Comparison of ENCODE assay signal across 9 mouse cellular contexts in genomic region chr2:14165618-14166344, GRCm38 (mm10). TPM values are rescaled to one million over a fixed set of nuclear protein-coding genes. Genes with fewer than 3 reads are reported as not detected.
A peak's percentile ranks its signal among the peaks of the same experiment; 100 is the strongest.
DNase-seq lines count a peak whose midpoint lies in the region; ATAC-seq and TF ChIP-seq lines count a peak whose summit lies in the region.
"Had no signal": no experiment of that assay in that cellular context is flagged by ENCODE, and none has a peak within 500 bp of the region (broad histone marks: within the 10 kb centered on the region; RNA-seq: fewer than 3 reads in every experiment).

No protein-coding gene starts in this region.

- no peaks in the 10 kb centered on the region for H3K27me3 ChIP-seq in forebrain, embryonic 16.5 days (replicated peaks; ENCODE audit: control insufficient read depth, insufficient read depth, low read length)
- H3K27me3 ChIP-seq in forebrain, embryonic 11.5 days (ENCODE audit: control insufficient read depth, insufficient read depth, low read length): no peaks in the 10 kb centered on the region
- no peaks in the 10 kb centered on the region for H3K27me3 ChIP-seq in midbrain, embryonic 15.5 days (replicated peaks)
- no peaks in the 10 kb centered on the region for H3K27me3 ChIP-seq in midbrain, embryonic 13.5 days
- H3K27me3 ChIP-seq in intestine, embryonic 16.5 days (replicated peaks; ENCODE audit: control insufficient read depth, insufficient read depth, low read length): no peaks in the 10 kb centered on the region
- H3K27me3 ChIP-seq in stomach, postnatal 0 days (ENCODE audit: control insufficient read depth, insufficient read depth, low read length): no peaks in the 10 kb centered on the region

- no peak overlapping the region for H3K27ac ChIP-seq in forebrain, embryonic 16.5 days (ENCODE audit: low read length)
- H3K27ac ChIP-seq in forebrain, embryonic 11.5 days (ENCODE audit: low read depth, low read length): no peak overlapping the region
- no peak overlapping the region for H3K27ac ChIP-seq in midbrain, embryonic 15.5 days
- H3K27ac ChIP-seq in midbrain, embryonic 13.5 days: no peak overlapping the region
- H3K27ac ChIP-seq in intestine, embryonic 16.5 days (ENCODE audit: low read length): no peak overlapping the region
- peak overlapping the region; percentile 40; the same call in 1 of the 2 replicates for H3K27ac ChIP-seq in stomach, postnatal 0 days (replicated peaks)

- H3K4me2 ChIP-seq in forebrain, embryonic 16.5 days (ENCODE audit: low read length): no peak overlapping the region
- no peak overlapping the region for H3K4me2 ChIP-seq in forebrain, embryonic 11.5 days (ENCODE audit: low read depth, low read length, severe bottlenecking)
- H3K4me2 ChIP-seq in midbrain, embryonic 15.5 days: no peak overlapping the region
- H3K4me2 ChIP-seq in midbrain, embryonic 13.5 days (replicated peaks): no peak overlapping the region
- H3K4me2 ChIP-seq in intestine, embryonic 16.5 days (ENCODE audit: low read depth, low read length): no peak overlapping the region
- no peak overlapping the region for H3K4me2 ChIP-seq in stomach, postnatal 0 days (replicated peaks; ENCODE audit: low read depth)

- H3K4me3 ChIP-seq in forebrain, embryonic 16.5 days (replicated peaks; ENCODE audit: low read length): no peak overlapping the region
- no peak overlapping the region for H3K4me3 ChIP-seq in forebrain, embryonic 11.5 days (ENCODE audit: low read depth, low read length)
- no peak overlapping the region for H3K4me3 ChIP-seq in midbrain, embryonic 15.5 days
- H3K4me3 ChIP-seq in midbrain, embryonic 13.5 days (replicated peaks): no peak overlapping the region
- H3K4me3 ChIP-seq in intestine, embryonic 16.5 days (ENCODE audit: low read length): no peak overlapping the region
- H3K4me3 ChIP-seq in stomach, postnatal 0 days (ENCODE audit: low read depth, low read length): no peak overlapping the region

- 84% methylated on average over 3 of the region's 3 CpGs for WGBS in forebrain, embryonic 16.5 days
- WGBS in forebrain, embryonic 11.5 days: 87% methylated on average over 3 of the region's 3 CpGs
- 83% methylated on average over 3 of the region's 3 CpGs for WGBS in midbrain, embryonic 15.5 days
- 84% methylated on average over 3 of the region's 3 CpGs for WGBS in midbrain, embryonic 13.5 days
- WGBS in intestine, embryonic 16.5 days: 58% methylated on average over 3 of the region's 3 CpGs
- 53% methylated on average over 3 of the region's 3 CpGs for WGBS in stomach, postnatal 0 days

- no peak for TF ChIP-seq EP300 in stomach, postnatal 0 days (optimal IDR thresholded peaks at IDR 0.05)

- H3K36me3 ChIP-seq in forebrain, embryonic 16.5 days (ENCODE audit: control insufficient read depth, insufficient read depth): no peaks in the 10 kb centered on the region
- no peaks in the 10 kb centered on the region for H3K36me3 ChIP-seq in forebrain, embryonic 11.5 days (ENCODE audit: control insufficient read depth, insufficient read depth, low read length)
- H3K36me3 ChIP-seq in midbrain, embryonic 15.5 days (replicated peaks): no peaks in the 10 kb centered on the region
- H3K36me3 ChIP-seq in midbrain, embryonic 13.5 days: no peaks in the 10 kb centered on the region
- no peaks in the 10 kb centered on the region for H3K36me3 ChIP-seq in intestine, embryonic 16.5 days (ENCODE audit: control insufficient read depth, insufficient read depth, low read length)
- H3K36me3 ChIP-seq in stomach, postnatal 0 days (ENCODE audit: control insufficient read depth, insufficient read depth, low read length): no peaks in the 10 kb centered on the region

- no peaks in the 10 kb centered on the region for H3K9me3 ChIP-seq in forebrain, embryonic 16.5 days (ENCODE audit: control insufficient read depth, low read length)
- no peaks in the 10 kb centered on the region for H3K9me3 ChIP-seq in forebrain, embryonic 11.5 days (ENCODE audit: control insufficient read depth, low read length)
- H3K9me3 ChIP-seq in midbrain, embryonic 15.5 days: no peaks in the 10 kb centered on the region
- no peaks in the 10 kb centered on the region for H3K9me3 ChIP-seq in midbrain, embryonic 13.5 days
- no peaks in the 10 kb centered on the region for H3K9me3 ChIP-seq in intestine, embryonic 16.5 days (ENCODE audit: control insufficient read depth, low read length)
- no peaks in the 10 kb centered on the region for H3K9me3 ChIP-seq in stomach, postnatal 0 days (ENCODE audit: control insufficient read depth, low read length)

- no peak overlapping the region for H3K9ac ChIP-seq in forebrain, embryonic 16.5 days (replicated peaks; ENCODE audit: low read depth, low read length)
- no peak overlapping the region for H3K9ac ChIP-seq in forebrain, embryonic 11.5 days (ENCODE audit: low read length)
- H3K9ac ChIP-seq in midbrain, embryonic 15.5 days: no peak overlapping the region
- no peak overlapping the region for H3K9ac ChIP-seq in midbrain, embryonic 13.5 days (replicated peaks)
- H3K9ac ChIP-seq in intestine, embryonic 16.5 days (ENCODE audit: low read depth, low read length): no peak overlapping the region
- H3K9ac ChIP-seq in stomach, postnatal 0 days (ENCODE audit: low read length): no peak overlapping the region

- DNase-seq in forebrain, embryonic 11.5 days (ENCODE audit: low spot score): no peak
- DNase-seq in stomach, postnatal 0 days (ENCODE audit: low spot score): no peak
- DNase-seq in right cerebral cortex, postnatal 14 days: no peak
- no peak for DNase-seq in spleen, postnatal 10 days (ENCODE audit: low spot score in 2 of 2)

- ATAC-seq in forebrain, embryonic 16.5 days: 0 out of 2 replicates have a peak, but pooled peaks have one; percentile 20
- no peak for ATAC-seq in forebrain, embryonic 11.5 days (replicated peaks; ENCODE audit: low FRiP score)
- ATAC-seq in midbrain, embryonic 15.5 days (replicated peaks): peak; percentile 37; the same call in 1 of the 2 replicates
- no peak for ATAC-seq in midbrain, embryonic 13.5 days
- peak; percentile 91 for ATAC-seq in intestine, embryonic 16.5 days
- ATAC-seq in stomach, postnatal 0 days (ENCODE audit: low FRiP score, low TSS enrichment): peak; percentile 96

- TF ChIP-seq CTCF in stomach, postnatal 0 days (IDR thresholded peaks at IDR 0.05; ENCODE audit: low read depth): no peak

- no peaks in the 10 kb centered on the region for H3K4me1 ChIP-seq in forebrain, embryonic 16.5 days (replicated peaks; ENCODE audit: control insufficient read depth, insufficient read depth, low read length)
- H3K4me1 ChIP-seq in forebrain, embryonic 11.5 days (replicated peaks; ENCODE audit: control insufficient read depth, insufficient read depth, low read length): no peaks in the 10 kb centered on the region
- H3K4me1 ChIP-seq in midbrain, embryonic 15.5 days: no peaks in the 10 kb centered on the region
- H3K4me1 ChIP-seq in midbrain, embryonic 13.5 days (replicated peaks): 0 out of 2 replicates have a peak, but pooled peaks cover 3% of the 10 kb centered on the region
- H3K4me1 ChIP-seq in intestine, embryonic 16.5 days (ENCODE audit: control insufficient read depth, insufficient read depth, low read length): no peaks in the 10 kb centered on the region
- no peaks in the 10 kb centered on the region for H3K4me1 ChIP-seq in stomach, postnatal 0 days (replicated peaks; ENCODE audit: control insufficient read depth, insufficient read depth)

RNA-seq across cellular contexts. Expression of gene Tmem236, which starts 8.5 kb away (rescaled TPM):
- polyA plus RNA-seq in forebrain, embryonic 16.5 days (2015; fragmentation: Nextera tagmentation; extraction: Ambion mirVana): 0.09 and 0.19 TPM in 2 replicates
- polyA plus RNA-seq in forebrain, embryonic 11.5 days (2014; fragmentation: Nextera tagmentation; extraction: Ambion mirVana): not detected in 2 replicates
- 0.06 and 0.12 TPM in 2 replicates for polyA plus RNA-seq in midbrain, embryonic 15.5 days (2015; fragmentation: Nextera tagmentation; extraction: Ambion mirVana)
- polyA plus RNA-seq in midbrain, embryonic 13.5 days (2015; fragmentation: Nextera tagmentation; extraction: Ambion mirVana): 0.09 TPM in 1 of 2 replicates, not detected in the other
- 28.5 and 32.5 TPM in 2 replicates for polyA plus RNA-seq in intestine, embryonic 16.5 days (2015; fragmentation: Nextera tagmentation; extraction: Ambion mirVana)
- 0.08 and 0.12 TPM in 2 replicates for polyA plus RNA-seq in stomach, postnatal 0 days (2015; fragmentation: Nextera tagmentation; extraction: Ambion mirVana)
- polyA plus RNA-seq: limb, embryonic 11.5 days had no signal

Comparison
In these comparisons a context has a peak if more than half of its experiments do, and no peak if none do; other contexts are left out.
1. ATAC-seq: peak in forebrain, embryonic 16.5 days (single experiment), midbrain, embryonic 15.5 days (single experiment), intestine, embryonic 16.5 days (single experiment) and stomach, postnatal 0 days (single experiment); none in forebrain, embryonic 11.5 days (single experiment) and midbrain, embryonic 13.5 days (single experiment).
2. RNA of gene Tmem236, which starts 8.5 kb away (polyA plus RNA-seq): 28.5 to 32.5 TPM in intestine, embryonic 16.5 days; 0.06 to 0.12 TPM in midbrain, embryonic 15.5 days, 0.09 to 0.19 TPM in forebrain, embryonic 16.5 days, 0.08 to 0.12 TPM in stomach, postnatal 0 days, 0.09 TPM in midbrain, embryonic 13.5 days and not detected in forebrain, embryonic 11.5 days; every median in the first group is over 10 times any median in the second.